ENCODE assay signal across 23 mouse cellular contexts in the genomic region with DNA sequence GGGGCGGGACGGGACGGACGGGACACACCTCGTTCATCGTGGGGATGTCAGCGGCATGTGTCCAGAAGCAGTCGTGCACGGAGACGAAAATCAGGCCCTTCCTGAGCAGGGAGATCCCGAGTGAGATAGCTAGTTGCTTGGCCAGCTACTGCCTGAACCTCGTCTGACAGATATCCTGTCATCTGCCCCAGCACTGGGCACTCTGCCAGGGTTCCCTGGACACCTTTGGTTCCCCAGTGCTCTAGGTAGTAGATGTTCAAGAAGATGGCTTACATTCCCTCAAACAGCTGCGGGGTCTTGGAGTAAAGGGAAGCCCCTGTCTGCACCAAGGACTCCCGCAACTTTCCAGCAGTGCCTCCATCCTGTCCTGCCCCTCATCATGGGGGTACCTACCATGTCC. TPM values are rescaled to one million over a fixed set of nuclear protein-coding genes. Genes with fewer than 3 reads are reported as not detected.
DNase-seq lines count a peak whose midpoint lies in the region; TF ChIP-seq lines count a peak whose summit lies in the region.
"Had no signal": no experiment of that assay in that cellular context is flagged by ENCODE, and none has a peak within 500 bp of the region (broad histone marks: within the 10 kb centered on the region; RNA-seq: fewer than 3 reads in every experiment).

No protein-coding gene starts in this region.

- no peak for TF ChIP-seq CTCF in gastrocnemius, adult 2 months (IDR thresholded peaks at IDR 0.05)

- no peak overlapping the region for H3K4me3 ChIP-seq in gastrocnemius, adult 2 months
- H3K4me3 ChIP-seq: embryonic facial prominence, embryonic 12.5 days; embryonic facial prominence, embryonic 15.5 days; heart, adult 2 months; heart, embryonic 10.5 days; heart, embryonic 13.5 days had no signal

- intact Hi-C loops in gastrocnemius, adult 2 months (cut with DNase I) = no loop called here

- H3K27ac ChIP-seq in gastrocnemius, adult 2 months = no peak overlapping the region
- H3K27ac ChIP-seq: embryonic facial prominence, embryonic 12.5 days; embryonic facial prominence, embryonic 15.5 days; heart, adult 2 months; heart, embryonic 10.5 days; heart, embryonic 13.5 days; hindbrain, embryonic 14.5 days; hindbrain, postnatal 0 days had no signal

- DNase-seq in adrenal gland, postnatal 25 days = peak; percentile 45
- DNase-seq in adrenal gland, postnatal 10 days = no peak
- peak; percentile 44 for DNase-seq in gastrocnemius, adult 2 months
- no peak for DNase-seq in gastrocnemius, postnatal 4 days (ENCODE audit: low spot score in 2 of 2)
- peak; percentile 28 for DNase-seq in right cerebral cortex, postnatal 4 days
- no peak for DNase-seq in right cerebral cortex, adult 2 months (ENCODE audit: low spot score in 2 of 2)
- DNase-seq in ZHBTc4 (ENCODE audit: low read depth, low spot score) = peak; percentile 21
- DNase-seq: cerebellum, adult 11-12 months; cerebellum, adult 9-10 months; forebrain, postnatal 0 days; gastrocnemius, postnatal 25 days; heart, adult 2 months; heart, postnatal 14 days; heart, postnatal 4 days had no signal

RNA-seq across cellular contexts. Expression of a gene that starts 9.7 kb away (rescaled TPM):
- 70.4 and 74.1 TPM in 2 replicates for total RNA-seq in adrenal gland, postnatal 25 days (2021)
- 10 to 100 TPM; 60.1 to 69.8 TPM for total RNA-seq in adrenal gland, postnatal 10 days (2021)
- 10 to 100 TPM; 27.0 to 40.8 TPM for total RNA-seq in gastrocnemius, adult 2 months (2021)
- 10 to 100 TPM; 25.5 to 27.8 TPM for total RNA-seq in gastrocnemius, postnatal 4 days (2021)

RNA-seq across cellular contexts. Expression of a gene that starts 18.2 kb away (rescaled TPM):
- not detected in 2 replicates for total RNA-seq in adrenal gland, postnatal 25 days (2021)
- total RNA-seq in adrenal gland, postnatal 10 days (2021) = not detected
- total RNA-seq in gastrocnemius, adult 2 months (2021) = not detected
- total RNA-seq in gastrocnemius, postnatal 4 days (2021) = not detected
- total RNA-seq: common myeloid progenitor, adult 5-6 weeks; gastrocnemius, adult 8-10 months; gastrocnemius, postnatal 25 days; granulocyte monocyte progenitor cell, adult 5-6 weeks; heart, adult 2 months; heart, postnatal 14 days; heart, postnatal 4 days had no signal

RNA-seq across cellular contexts. Expression of a gene that starts 20.3 kb away (rescaled TPM):
- total RNA-seq in adrenal gland, postnatal 25 days (2021) = 5.4 and 7.7 TPM in 2 replicates
- total RNA-seq in adrenal gland, postnatal 10 days (2021) = 1 to 10 TPM; 7.2 to 8.7 TPM
- under 1 TPM; 0.47 to 0.84 TPM for total RNA-seq in gastrocnemius, adult 2 months (2021)
- under 1 TPM; 0.96 TPM for total RNA-seq in gastrocnemius, postnatal 4 days (2021)
- total RNA-seq: common myeloid progenitor, adult 5-6 weeks had no signal

RNA-seq across cellular contexts. Expression of a gene that starts 30.0 kb away (rescaled TPM):
- 59.5 and 63.8 TPM in 2 replicates for total RNA-seq in adrenal gland, postnatal 25 days (2021)
- 10 to 100 TPM; 50.8 to 55.1 TPM for total RNA-seq in adrenal gland, postnatal 10 days (2021)
- 10 to 100 TPM; 46.1 to 53.6 TPM for total RNA-seq in gastrocnemius, adult 2 months (2021)
- total RNA-seq in gastrocnemius, postnatal 4 days (2021) = 10 to 100 TPM; 45.0 to 52.5 TPM

RNA-seq across cellular contexts. Expression of a gene that starts 32.4 kb away (rescaled TPM):
- total RNA-seq in adrenal gland, postnatal 25 days (2021) = 522 and 531 TPM in 2 replicates
- total RNA-seq in adrenal gland, postnatal 10 days (2021) = 100 to 1,000 TPM; 662 to 732 TPM
- 100 to 1,000 TPM; 650 to 652 TPM for total RNA-seq in gastrocnemius, adult 2 months (2021)
- total RNA-seq in gastrocnemius, postnatal 4 days (2021) = 100 to 1,000 TPM; 390 to 392 TPM

Comparison
In these comparisons a context has a peak if more than half of its experiments do, and no peak if none do; other contexts are left out.
1. DNase-seq: peak in adrenal gland, postnatal 25 days (single experiment), gastrocnemius, adult 2 months (single experiment), right cerebral cortex, postnatal 4 days (single experiment) and ZHBTc4 (single experiment); none in adrenal gland, postnatal 10 days (single experiment), gastrocnemius, postnatal 4 days (0 of 2) and right cerebral cortex, adult 2 months (0 of 2).